Mouse (Mus musculus): ENCODE measurements around the gene Csnk2b. TPM values are rescaled to one million over a fixed set of nuclear protein-coding genes. Genes with fewer than 3 reads are reported as not detected.

Gene Csnk2b
- polyA plus RNA-seq, 1 experiment, result 82.2 TPM

DNA sequence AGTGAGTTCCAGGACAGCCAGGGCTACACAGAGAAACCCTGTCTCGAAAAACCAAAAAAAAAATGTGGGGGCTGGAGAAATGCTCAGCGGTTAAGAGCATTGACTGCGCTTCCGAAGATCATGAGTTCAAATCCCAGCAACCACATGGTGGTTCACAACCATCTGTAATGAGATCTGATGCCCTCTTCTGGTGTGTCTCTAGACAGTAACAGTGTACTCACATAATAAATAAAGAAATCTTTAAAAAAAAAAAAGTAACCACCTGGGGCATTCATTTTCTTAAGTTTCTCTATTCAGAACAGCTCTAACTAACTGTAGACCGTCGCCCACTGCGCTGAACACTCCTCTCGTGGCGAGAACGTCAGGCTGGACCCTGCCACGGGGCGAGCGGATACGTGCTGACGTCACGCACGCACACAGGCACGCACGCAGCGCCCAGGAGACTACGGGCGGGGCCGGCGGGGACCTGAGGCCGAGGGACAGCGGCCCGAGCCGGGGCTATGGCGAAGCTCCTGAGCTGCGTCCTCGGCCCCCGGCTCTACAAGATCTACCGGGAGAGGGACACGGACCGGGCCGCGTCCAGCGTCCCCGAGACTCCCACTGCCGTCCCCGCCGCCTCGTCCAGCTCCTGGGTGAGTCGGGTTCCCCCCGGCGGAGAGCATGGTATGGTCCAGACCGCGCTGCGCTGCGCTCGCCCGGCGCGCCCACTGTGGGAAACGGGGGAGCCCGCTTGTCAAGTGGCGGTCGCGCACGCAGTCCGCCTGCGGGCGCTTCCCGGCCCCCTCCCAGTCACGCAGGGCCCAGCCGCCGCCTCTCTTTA is 32.8 kb downstream of the Csnk2b start, which contains the start of gene Abhd16a:
Gene Abhd16a, plus strand, starts transcription at position 439 of the 820 bp plus-strand sequence.
- Histone ChIP-seq H3K36me3 (replicated peaks; ENCODE audit: low read length) (peaks cover 41% of the 10 kb centered on the region), H3K27me3 (replicated peaks) (no peaks in the 10 kb centered on the region), H3K9me3 (no peaks in the 10 kb centered on the region), H3K4me3 (replicated peaks) (peak within 1 kb of the TSS; percentile 96), H3K4me1 (peaks cover 69% of the 10 kb centered on the region)
- no peak for TF ChIP-seq FLI1 (IDR thresholded peaks at IDR 0.05; ENCODE audit: low read length)
- no peak for TF ChIP-seq GATA1 (IDR thresholded peaks at IDR 0.05; ENCODE audit: borderline replicate concordance, low read length)

DNA sequence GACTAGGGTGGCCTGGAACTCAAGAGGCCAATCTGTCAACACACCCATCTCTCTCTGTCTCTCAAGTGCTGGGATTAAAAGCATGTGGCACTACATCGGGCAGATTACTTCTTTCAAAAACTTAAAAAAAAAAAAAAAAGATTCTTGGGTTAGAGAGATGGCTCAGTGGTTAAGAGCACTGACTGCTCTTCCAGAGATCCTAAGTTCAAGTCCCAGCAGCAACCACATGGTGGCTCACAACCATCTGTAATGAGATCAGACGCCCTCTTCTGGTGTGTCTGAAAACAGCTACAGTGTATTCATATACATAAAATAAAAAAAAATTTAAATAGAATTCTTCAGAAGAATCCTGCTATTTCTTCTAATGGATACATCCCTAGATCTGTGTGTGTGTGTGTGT is 33.7 kb downstream of the Csnk2b start:
- Histone ChIP-seq H3K36me3 (replicated peaks; ENCODE audit: low read length) (peaks cover 41% of the 10 kb centered on the region), H3K9me3 (no peaks in the 10 kb centered on the region), H3K4me1 (peaks cover 78% of the 10 kb centered on the region), H3K27me3 (replicated peaks) (no peaks in the 10 kb centered on the region), H3K4me3 (replicated peaks) (no peak overlapping the region)
- TF ChIP-seq FLI1 (IDR thresholded peaks at IDR 0.05; ENCODE audit: low read length) (no peak), GATA1 (IDR thresholded peaks at IDR 0.05; ENCODE audit: borderline replicate concordance, low read length) (no peak)

DNA sequence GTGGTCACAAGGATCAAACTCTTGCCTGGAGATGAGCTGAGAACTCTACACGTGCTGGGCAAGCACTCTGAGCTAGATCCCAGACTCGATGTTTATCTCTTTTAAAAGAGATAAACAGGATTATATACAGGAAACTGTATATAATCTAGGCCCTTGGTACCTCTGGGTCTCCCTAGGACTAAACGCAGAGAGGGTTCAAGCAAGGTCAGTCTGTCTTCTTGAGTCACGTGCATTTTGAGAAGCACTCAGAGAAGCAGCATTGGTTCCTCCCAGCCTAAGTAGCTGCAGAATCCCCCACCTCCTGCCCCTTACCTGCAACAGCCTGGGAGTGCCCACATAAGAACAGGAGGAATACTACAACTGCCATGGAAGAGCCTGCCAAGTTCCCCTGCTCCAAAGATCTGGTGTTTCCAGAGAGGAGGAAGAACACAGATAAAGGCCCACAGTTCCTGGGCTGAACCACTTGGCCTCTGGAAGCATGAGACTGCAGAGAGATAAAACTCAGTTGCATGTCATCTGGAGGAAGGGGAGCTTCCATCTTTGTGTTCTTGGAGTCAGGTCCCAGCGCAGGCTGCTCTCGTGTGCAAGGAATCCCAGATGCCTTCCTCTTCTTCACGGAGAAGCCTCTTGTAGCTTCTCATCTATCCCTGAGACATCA is 36.5 kb downstream of the Csnk2b start, which contains the start of gene Ly6g6f:
Gene Ly6g6f, minus strand, starts transcription at position 403 of the 658 bp plus-strand sequence.
- Histone ChIP-seq H3K36me3 (replicated peaks; ENCODE audit: low read length) (peaks cover 39% of the 10 kb centered on the region), H3K27me3 (replicated peaks) (no peaks in the 10 kb centered on the region), H3K4me3 (replicated peaks) (peak within 1 kb of the TSS; percentile 93)

DNA sequence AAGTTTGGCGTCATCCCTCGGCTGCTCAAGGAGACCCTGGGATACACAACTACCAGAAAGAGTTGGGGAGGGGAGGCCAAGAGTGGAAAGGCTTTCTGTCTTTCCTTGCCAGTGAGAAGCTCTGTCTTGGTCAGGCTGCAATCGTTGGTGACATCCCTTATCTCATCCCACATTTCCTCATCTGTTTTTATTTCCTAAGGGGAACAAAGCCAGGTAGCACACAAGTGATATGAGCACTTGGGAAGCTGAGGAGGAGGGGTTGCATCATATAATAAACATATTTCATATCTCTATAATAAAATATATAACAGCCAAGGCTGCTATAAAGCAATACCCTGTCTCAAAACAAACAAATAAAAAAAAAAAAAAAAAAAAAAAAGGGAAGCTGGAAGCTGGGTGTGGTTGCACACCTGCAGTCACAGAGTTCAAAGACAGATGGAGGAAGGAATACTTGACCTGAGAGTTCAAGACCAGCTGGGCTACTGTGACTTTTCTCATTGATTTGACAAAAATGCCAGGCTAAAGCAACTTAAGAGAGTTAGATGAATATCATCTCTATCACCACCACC is 37.8 kb downstream of the Csnk2b start:
- H3K36me3 ChIP-seq (replicated peaks; ENCODE audit: low read length), result peaks cover 50% of the 10 kb centered on the region
- peaks cover 87% of the 10 kb centered on the region for H3K4me1 ChIP-seq
- no peaks in the 10 kb centered on the region for H3K9me3 ChIP-seq
- peak overlapping the region; percentile 93 for H3K4me3 ChIP-seq (replicated peaks)
- TF ChIP-seq GATA1 (IDR thresholded peaks at IDR 0.05; ENCODE audit: borderline replicate concordance, low read length) (no peak), FLI1 (IDR thresholded peaks at IDR 0.05; ENCODE audit: low read length) (no peak)
- no peaks in the 10 kb centered on the region for H3K27me3 ChIP-seq (replicated peaks)

More for the DNA sequence above, 36.5 kb downstream of the Csnk2b start, which contains the start of gene Ly6g6f:
- Histone ChIP-seq H3K9me3 (no peaks in the 10 kb centered on the region), H3K4me1 (peaks cover 78% of the 10 kb centered on the region)
- TF ChIP-seq FLI1 (IDR thresholded peaks at IDR 0.05; ENCODE audit: low read length), result no peak
- 0 out of 3 replicates have a peak, but pooled peaks have one; percentile 10 for TF ChIP-seq GATA1 (IDR thresholded peaks at IDR 0.05; ENCODE audit: borderline replicate concordance, low read length)

DNA sequence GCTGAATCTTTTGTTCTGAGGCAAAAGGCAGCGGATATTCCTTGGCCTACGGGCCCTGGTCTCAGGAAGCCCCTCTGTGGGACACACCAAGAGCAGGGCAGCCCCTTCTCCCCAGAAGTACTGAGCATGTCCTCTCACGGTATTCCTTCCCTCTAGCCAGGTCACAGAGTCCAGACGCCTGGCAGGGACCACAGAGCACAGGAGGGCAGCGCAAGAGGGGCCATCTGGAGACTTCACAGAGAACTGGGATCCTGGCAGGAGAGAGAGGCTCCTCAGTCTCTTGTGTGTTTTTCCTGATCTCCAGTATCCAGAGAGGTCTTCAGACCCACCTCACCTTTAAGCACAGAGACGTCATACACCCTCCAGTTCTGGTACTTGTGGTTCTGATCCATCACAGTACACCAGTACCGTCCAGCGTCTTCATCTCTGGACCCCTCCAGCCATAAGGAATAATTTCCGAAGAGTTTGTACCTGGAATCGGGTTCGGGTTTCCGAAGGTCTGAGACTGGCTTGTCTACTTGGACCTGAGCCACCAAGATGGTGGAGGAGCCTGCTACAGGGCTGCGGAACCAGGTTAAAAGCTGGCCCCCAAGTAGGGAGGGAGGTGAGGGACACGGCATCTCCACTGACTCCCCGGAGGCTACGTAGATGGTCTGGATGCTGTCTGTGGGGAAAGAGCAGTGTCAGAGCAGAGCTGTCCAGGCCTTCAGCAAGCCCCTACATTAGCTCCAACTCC is 38.8 kb downstream of the Csnk2b start:
- Histone ChIP-seq H3K4me3 (replicated peaks) (peak overlapping the region; percentile 93), H3K36me3 (replicated peaks; ENCODE audit: low read length) (peaks cover 60% of the 10 kb centered on the region), H3K4me1 (peaks cover 95% of the 10 kb centered on the region), H3K27me3 (replicated peaks) (no peaks in the 10 kb centered on the region), H3K9me3 (no peaks in the 10 kb centered on the region)
- TF ChIP-seq GATA1 (IDR thresholded peaks at IDR 0.05; ENCODE audit: borderline replicate concordance, low read length) (no peak), FLI1 (IDR thresholded peaks at IDR 0.05; ENCODE audit: low read length) (no peak)

DNA sequence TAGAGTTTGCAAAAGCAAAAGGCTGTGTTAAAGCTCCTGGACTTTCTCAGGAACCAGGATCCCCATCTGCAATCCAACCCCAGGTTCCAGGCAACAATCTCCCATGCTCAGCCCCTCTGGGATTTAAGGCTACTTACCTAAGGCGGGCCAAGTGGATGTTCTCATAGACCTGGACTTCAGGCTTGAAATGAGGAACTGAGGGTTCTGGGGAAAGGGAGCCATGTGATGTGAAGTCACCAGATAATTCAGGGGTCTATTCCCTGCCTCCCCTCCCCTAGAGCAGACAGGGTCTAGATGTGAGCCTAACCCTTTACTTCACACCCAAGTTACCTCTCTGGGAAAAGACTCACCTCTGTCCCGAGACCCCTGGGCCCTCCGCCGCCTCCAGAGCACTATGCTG is 41.1 kb downstream of the Csnk2b start:
- no peaks in the 10 kb centered on the region for H3K9me3 ChIP-seq
- H3K4me1 ChIP-seq, result peaks cover 98% of the 10 kb centered on the region
- H3K27me3 ChIP-seq (replicated peaks), result no peaks in the 10 kb centered on the region
- H3K4me3 ChIP-seq (replicated peaks), result peak overlapping the region; percentile 80
- H3K36me3 ChIP-seq (replicated peaks; ENCODE audit: low read length), result peaks cover 77% of the 10 kb centered on the region
- TF ChIP-seq GATA1 (IDR thresholded peaks at IDR 0.05; ENCODE audit: borderline replicate concordance, low read length) (no peak), FLI1 (IDR thresholded peaks at IDR 0.05; ENCODE audit: low read length) (no peak)

DNA sequence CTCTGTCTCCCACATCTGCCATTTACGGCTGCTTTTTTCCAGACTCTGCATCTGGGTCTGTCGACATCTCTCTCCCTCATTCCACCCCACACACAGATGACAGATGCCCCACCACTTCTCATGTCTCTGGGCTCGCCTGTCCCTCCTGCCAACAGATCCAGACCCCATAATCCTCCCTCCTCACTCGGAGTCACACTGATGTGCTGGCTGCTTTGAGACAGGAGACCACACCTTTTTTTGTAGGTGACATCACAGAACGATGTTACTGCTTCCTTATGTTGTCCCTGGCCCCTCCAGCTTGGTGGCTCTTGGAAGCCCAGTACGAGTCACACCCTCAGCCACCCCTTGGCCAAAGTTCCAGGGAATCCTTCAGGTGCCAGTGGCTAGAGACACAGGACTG is 41.6 kb downstream of the Csnk2b start:
- TF ChIP-seq FLI1 (IDR thresholded peaks at IDR 0.05; ENCODE audit: low read length), result no peak
- TF ChIP-seq GATA1 (IDR thresholded peaks at IDR 0.05; ENCODE audit: borderline replicate concordance, low read length), result no peak

DNA sequence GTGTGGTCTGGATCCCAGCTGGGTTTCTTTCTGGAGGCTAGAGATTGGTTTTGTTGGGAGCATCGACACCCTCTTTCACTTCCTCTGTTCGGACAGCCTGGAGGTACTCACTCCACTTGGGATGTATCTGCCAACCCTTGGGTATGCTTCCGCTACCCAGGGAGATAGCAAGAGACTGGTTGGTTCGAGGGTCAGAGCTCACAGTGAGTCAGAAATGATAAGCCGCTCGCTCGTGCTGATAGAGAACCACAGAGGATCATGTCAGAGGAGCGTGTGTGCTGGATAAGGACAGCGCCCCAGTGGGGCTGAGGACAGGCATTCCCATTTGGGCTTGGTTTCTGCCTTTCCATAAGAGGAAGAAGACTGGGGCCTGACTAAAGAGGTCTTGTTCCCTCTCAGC is 42.1 kb downstream of the Csnk2b start:
- Histone ChIP-seq H3K27me3 (replicated peaks) (no peaks in the 10 kb centered on the region), H3K4me3 (replicated peaks) (peak overlapping the region; percentile 48), H3K36me3 (replicated peaks; ENCODE audit: low read length) (peaks cover 81% of the 10 kb centered on the region), H3K4me1 (peaks cover 96% of the 10 kb centered on the region), H3K9me3 (0 out of 2 replicates have a peak, but pooled peaks cover 3% of the 10 kb centered on the region)
- TF ChIP-seq FLI1 (IDR thresholded peaks at IDR 0.05; ENCODE audit: low read length) (no peak), GATA1 (IDR thresholded peaks at IDR 0.05; ENCODE audit: borderline replicate concordance, low read length) (no peak)

More for the DNA sequence above, 41.6 kb downstream of the Csnk2b start:
- peaks cover 79% of the 10 kb centered on the region for H3K36me3 ChIP-seq (replicated peaks; ENCODE audit: low read length)
- H3K4me3 ChIP-seq (replicated peaks), result peak overlapping the region; percentile 48
- no peaks in the 10 kb centered on the region for H3K27me3 ChIP-seq (replicated peaks)
- H3K9me3 ChIP-seq, result 0 out of 2 replicates have a peak, but pooled peaks cover 3% of the 10 kb centered on the region
- peaks cover 96% of the 10 kb centered on the region for H3K4me1 ChIP-seq

DNA sequence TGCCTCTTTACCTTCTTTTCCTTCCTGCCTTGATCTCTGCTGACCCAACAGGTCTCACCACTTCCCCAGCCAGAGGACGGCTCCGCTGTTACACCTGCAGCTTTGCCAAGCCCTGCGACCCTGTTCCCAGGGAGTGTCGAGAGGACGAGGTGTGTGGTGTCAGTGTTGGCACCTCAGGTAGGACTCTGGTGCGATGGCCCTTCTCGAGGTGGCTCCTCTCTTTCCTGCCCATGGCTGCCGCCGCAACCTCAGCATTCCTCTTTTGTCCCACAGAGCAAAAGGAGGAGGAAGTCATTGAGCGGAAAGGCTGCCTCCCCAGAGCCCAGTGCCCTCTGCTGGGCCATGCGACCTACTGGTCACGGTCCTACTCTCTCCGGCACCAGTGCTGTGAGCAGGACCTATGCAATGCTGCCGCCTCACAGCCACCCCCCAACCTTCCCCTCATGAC is 44.0 kb downstream of the Csnk2b start, which contains the start of gene Ly6g6d:
Gene Ly6g6d, minus strand, starts transcription at position 280 of the 448 bp plus-strand sequence.
- Histone ChIP-seq H3K27me3 (replicated peaks) (no peaks in the 10 kb centered on the region), H3K9me3 (0 out of 2 replicates have a peak, but pooled peaks cover 3% of the 10 kb centered on the region), H3K4me1 (peaks cover 90% of the 10 kb centered on the region), H3K4me3 (replicated peaks) (peak within 1 kb of the TSS; percentile 86), H3K36me3 (replicated peaks; ENCODE audit: low read length) (peaks cover 75% of the 10 kb centered on the region)
- TF ChIP-seq GATA1 (IDR thresholded peaks at IDR 0.05; ENCODE audit: borderline replicate concordance, low read length) (no peak), FLI1 (IDR thresholded peaks at IDR 0.05; ENCODE audit: low read length) (no peak)

Measured in megakaryocyte, embryonic 14.5 days (primary cell).